Mouse (Mus musculus) thymus, postnatal 14 days (tissue): ENCODE measurements around the gene Pard3.

Source experiments
- DNase-seq: peaks from one replicate; pipeline ENCODE4 v3.0.0; 2021

Gene Pard3

DNA sequence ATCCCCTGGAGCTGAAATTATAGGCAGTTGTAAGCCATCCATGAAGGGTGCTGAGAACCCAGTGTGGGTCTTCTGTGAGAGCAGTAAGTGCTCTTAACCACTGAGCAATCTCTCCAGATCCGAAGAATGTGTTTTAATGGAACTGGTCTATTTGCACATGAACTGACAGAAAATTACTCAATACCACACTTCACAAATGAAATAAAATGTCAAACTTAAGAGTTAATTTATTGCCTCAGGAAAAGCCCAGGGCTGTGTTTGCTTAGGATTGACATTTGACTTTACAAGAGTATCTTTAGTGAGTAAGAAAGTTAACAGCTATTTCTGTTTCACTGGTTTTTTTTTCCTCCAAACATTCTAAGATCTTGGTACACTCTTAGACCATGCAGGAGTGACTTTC is 23.7 kb downstream of the Pard3 start:
- no peak for DNase-seq

DNA sequence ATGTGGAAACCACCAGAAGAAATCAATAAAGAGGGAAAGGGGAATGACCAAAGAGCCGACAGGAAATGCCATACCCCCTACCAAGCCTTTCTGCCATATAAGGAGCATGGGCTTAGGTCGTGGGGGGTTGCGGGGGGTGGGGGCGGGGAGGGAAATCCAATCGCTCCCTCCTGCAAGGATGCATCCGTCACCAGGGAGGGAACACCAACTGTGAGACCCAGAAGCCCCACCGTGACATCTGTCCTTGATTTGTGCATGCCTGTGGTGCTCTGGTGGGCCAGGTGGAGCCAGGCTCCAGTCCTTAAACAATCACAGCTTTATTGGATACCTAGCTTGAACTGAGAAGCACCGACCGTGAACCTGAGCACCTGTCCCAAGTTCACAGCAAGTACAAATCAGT is 24.7 kb downstream of the Pard3 start:
- no peak for DNase-seq

- no peak for DNase-seq
Observed at GRCm38 (mm10) chr8:127089021-127089420, 25.3 kb downstream of the Pard3 start.

GRCm38 (mm10) chr8:127090435-127090834 is 26.7 kb downstream of the Pard3 start:
- no peak for DNase-seq

GRCm38 (mm10) chr8:127091936-127092335 is 28.2 kb downstream of the Pard3 start:
- DNase-seq: no peak

DNA sequence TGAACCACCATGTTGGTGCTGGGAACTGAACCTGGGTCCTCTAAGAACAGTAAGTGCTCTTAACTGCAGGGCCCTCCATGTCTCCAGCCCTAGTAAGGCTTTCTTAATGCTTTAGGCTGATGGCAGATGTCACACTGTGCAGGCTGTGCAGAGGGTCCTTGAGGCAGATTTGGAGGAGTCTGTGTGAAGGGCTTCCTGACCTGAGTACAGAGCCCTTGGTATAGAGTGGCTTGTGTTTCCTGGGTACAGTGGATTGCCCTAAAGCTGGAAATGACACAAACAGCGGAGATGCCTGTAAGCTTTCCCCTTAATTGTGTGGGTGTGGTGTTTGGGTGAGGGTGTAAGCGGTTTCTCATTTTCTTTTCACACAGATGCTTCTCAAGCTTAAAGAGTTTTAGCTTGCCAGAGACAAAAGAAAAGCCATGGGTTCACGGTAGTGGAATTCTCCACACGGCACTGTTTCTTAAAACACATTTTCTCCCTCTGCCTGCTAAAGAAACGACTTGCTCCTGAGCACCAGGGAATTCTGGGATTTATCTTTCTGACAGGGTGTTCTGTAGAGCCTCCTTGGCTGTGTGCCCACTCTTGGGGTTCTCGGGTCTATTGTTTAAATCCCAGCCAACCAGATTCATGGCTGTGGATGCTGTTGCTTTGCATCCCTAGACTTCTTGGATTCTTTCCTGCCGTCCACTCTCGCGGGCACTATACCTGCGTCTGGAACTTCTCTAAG is 28.9 kb downstream of the Pard3 start:
- no peak for DNase-seq

DNA sequence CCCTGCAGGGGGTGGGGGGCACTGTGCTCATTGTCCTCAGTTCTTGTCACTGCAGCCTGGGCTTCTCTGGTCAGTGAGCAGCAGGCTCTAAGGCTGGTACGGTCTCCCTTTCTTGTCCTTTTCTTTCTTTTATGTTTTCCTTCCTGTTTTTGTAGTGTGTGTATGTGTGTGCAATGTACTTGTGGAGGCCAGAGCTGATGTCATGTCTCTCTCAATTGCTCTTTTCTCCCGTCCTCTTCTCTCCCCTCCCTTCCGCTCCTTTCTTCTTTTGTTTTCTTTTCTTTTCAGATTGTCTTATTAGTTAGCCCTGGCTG is 29.4 kb downstream of the Pard3 start:
- no peak for DNase-seq

- DNase-seq: no peak
Observed at GRCm38 (mm10) chr8:127095763-127096162, 32.1 kb downstream of the Pard3 start.

DNA sequence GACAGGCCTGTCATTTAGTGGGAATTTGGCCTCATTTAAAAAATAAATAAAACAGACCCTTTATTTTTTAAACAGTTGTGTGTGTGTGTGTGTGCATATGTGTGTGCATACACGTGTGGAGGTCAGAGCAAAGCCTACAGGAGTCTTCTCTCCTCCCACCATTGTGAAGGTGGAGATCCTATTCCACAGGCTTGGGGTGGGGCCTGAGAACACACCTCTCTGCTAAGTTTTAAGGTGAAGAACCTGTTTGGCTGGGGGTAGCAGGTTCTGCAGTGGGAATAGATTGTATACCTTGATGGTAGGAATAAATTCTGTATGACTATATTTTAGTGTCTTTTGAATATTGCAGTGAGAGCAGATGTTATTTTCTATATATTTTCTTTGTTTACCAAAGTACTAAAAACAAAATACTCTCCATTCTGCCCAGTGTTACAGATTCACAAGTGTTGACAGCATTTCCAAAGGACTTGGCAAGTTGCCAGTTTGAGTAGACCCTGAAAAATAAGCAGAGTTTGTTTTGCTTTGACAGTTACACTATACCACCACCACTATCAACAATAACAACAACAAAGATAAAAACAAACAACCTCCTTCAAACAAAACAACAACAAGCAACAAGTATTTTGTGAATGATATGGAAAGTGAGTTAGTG is 35.9 kb downstream of the Pard3 start:
- no peak for DNase-seq

DNA sequence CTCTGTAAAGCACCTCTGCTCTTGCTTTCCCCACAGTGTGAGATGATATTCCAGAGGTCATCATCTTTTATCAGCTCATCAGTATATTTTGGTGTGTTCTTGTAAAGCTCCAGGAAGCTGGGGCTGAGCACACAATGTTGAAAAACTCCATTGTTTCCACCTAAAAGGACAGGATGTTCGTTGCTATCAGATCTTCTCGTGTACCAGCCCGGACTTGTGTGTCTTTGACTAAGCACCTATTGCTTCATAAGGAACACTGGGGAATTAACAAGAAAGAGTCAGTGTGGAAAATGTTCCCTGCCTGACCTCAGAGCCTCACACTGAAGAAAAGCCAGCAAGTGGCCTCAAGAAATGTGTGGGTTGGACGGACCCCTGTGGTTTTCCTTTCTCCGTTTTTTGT is 39.6 kb downstream of the Pard3 start:
- DNase-seq: no peak

DNA sequence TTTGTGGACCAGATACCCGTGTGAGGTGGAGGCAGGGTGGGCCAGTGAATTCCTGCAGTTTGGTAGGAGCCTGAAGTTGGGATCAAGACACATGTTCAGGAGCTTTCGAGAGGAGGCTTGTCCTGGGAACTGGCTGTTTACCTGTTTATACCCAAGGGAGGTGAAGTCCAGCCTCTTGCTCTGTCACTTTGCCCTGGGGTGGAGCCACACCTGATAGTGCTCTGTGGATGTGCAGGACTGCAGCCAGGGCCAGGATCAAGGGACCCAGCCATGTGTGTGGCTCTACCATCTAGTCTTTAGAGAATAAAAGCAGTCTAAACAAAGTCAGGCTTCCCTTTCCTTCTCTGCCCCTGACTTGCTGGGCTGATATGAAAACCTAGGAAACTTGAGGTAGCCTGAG is 40.9 kb downstream of the Pard3 start:
- DNase-seq: no peak

DNA sequence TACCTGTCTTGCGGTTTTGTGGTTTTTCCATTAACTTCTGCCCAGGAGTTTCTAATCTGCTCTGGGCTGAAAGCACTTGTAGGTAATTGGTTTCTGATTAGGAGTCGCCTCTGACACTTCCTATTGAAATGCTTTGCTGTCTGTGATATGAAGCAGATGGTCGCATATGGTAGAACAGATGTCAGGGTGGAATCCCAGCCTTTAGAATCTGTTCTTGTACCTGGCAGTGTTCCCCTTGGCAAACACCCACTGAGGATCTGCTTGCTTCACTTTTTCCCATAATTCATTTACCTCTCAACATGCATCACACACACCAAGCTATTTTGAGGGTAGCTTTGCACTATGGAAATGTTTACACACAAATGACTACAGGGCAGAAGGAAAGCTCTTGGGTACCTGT is 44.2 kb downstream of the Pard3 start:
- DNase-seq: no peak

DNA sequence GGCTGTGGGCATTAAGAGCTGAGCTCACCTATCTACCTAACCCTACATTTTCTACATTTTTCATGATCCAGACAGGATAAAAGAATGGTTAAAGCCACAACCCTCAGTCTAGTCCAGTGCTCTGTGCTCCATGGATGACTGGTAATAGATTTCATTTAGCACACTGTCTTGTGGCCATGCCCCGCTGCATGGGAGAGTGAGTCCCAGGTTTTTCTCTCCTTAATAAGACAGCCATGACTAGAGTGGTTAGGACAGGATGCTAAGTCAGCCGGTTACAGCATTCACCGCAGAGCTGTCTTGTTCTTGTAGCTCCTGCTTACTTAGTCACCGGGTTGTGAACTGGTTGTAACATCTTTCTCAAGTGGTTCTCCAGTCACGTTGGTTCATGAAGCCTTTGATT is 49.5 kb downstream of the Pard3 start:
- DNase-seq: no peak

DNA sequence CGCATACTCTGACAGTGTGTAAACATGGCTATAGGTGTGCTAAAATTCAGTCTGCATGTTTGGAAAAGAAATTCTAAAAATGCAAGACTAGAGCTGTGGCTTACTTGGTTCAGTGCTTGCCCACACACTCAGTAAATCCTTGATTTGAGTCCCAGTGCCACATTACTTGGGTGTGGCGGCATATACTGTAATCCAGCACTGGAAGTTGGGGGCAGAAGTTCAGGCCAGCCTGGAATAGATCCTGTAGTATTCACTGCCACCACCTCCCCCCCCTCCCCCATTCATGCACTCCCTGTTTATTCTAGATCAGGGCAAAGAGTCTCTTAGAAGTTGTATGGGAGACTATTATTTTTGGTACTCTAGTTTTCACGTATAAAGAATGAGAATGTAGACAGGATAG is 52.1 kb downstream of the Pard3 start:
- no peak for DNase-seq

DNA sequence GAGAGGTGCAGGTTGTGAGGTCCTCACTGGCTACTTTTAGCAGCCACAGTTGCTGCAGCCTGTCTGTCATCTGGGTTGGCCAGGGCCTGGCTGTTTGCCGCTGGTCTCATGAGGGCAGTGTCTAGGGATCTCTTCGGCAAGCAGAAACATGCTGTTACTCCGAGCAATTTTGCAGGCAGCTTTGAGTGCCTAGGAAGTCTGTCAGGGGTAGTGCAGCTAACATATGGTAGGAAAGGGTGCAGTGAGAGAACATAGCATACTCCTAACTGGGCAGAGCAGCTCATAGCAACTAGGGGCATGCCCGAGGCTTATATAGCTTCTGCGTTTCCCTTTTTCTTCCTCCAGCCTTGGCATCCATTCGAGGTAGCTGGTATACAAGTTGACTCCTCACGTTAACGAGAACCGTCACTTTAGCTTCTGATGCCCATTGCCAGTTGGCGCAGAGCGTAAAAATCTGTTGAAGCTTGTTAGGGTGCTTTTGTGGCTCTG is 54.7 kb downstream of the Pard3 start:
- DNase-seq: no peak

- no peak for DNase-seq
Observed at GRCm38 (mm10) chr8:127123391-127123790, 59.7 kb downstream of the Pard3 start.

GRCm38 (mm10) chr8:127124795-127125194 is 61.1 kb downstream of the Pard3 start:
- DNase-seq: no peak

DNA sequence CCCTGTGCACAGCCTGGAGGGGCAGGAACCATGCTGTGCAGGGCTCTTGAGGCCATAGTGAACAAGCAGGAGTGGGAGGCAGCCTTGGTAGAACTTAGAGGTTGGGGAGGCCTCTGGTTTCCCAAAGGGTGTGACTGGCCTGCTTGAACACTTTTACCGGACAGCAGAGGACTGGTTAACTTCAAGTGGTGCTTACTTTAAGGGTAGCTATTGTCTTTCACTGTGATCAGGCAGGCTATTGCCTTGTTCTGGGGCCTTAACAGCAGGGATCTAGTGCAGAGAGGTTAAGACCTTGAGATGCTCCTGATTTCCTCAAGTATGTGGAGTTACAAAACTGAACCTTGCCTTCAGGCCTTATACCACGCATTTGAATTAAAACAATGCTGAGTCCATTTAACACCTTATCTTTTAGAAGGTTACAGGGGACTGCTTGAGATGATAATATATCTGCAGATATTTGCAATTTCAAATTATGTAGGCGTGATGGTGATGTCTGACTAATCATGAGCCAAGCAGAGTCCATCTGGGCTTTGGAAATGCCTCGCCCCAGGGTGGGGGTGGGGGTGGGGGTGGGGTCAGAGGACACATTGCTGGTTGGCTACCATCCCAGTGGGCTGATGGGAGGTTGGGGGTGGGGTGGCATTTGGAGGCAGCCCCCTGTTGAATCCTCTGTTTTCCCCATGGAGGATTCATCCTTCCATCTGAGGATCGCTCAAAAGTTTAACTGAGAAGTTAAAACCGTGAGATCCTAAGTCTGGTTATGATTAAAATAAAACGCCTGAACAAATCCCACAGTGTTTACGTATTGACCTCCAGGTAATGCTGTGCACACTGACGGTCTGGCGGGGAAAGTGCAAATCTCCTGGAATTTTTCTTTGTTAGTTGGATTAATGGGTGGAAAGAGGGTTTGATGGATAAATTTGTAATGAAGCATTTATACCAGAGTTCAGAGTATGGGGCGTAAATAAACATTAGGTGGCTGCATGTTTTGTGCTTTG is 62.3 kb downstream of the Pard3 start:
- DNase-seq: no peak

GRCm38 (mm10) chr8:127128781-127129396 is 65.2 kb downstream of the Pard3 start:
- DNase-seq: no peak

DNA sequence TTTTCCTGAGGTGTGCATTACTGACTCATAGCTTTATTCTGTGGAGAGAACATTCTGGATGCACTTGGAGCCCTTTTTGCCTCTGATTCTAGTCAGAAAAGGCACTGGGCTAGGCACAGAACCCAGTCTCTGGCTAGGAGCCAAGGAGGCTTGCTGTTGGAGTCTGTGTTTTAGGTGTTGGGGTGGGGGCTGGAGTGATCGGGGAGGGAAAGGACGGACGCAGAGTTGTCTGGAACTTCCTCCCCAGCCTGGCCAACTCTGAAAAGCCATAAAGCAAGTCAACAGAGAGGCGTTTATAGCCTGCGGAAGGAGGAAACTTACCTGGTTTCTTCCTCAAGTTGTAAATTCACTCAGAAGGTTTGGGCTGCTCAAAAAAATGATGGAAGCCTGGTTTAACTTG is 70.6 kb downstream of the Pard3 start:
- no peak for DNase-seq

DNA sequence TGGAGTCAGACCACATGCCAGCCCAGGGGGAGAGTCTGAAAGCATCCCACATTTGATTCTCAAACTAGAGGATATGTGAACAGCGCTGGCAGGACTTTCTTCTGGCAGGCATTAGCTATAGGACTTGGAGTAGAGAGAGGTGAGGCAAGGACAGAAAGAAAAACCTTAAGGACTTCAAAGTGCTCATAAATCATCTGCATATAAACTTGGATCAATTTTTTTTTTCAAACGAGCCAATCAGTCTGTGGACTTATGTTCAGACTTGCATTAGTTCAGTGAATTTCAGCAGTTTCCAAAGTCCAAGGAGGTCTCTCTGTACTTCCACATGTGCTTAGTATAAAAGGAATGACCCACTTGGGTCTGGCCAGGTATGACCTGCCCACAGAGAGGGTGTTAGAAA is 72.5 kb downstream of the Pard3 start:
- no peak for DNase-seq

- no peak for DNase-seq
Observed at GRCm38 (mm10) chr8:127136781-127137180, 73.1 kb downstream of the Pard3 start.

DNA sequence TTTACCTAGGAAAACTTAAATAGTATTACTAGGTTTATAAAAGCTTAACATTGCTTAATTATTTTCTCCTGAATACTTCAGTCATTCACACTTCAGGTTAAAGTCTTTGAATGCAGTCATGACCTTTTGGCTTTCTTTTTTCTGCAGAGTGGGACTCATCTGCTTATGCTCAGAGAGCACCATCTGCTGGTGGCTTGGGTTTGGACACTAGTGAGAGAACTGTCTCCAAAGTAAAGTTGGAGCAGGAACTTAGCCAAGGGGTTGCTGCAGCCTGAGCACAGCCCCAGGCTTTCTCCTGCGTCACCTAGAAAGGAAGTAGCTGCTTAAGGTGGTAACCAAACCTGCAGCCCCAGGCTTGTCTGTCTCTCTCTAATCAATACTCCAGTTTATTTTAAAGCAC is 75.5 kb downstream of the Pard3 start:
- DNase-seq: peak; percentile 28
